Mouse (Mus musculus) cortical plate, adult 2 months (tissue): ENCODE results near the gene Foxp4. TPM values are rescaled to one million over a fixed set of nuclear protein-coding genes. Genes with fewer than 3 reads are reported as not detected.

Experiments used
- H3K27ac ChIP-seq: fragments of 200-500 bp; 2 replicates; pipeline ENCODE4 v1.5.1; 2012; ENCODE audit warnings: low read length, control low read depth, inconsistent platforms; ENCODE audit not compliant: insufficient read depth
- H3K4me1 ChIP-seq: fragments of 200-500 bp; 2 replicates; pipeline ENCODE4 v1.6.1; 2011; ENCODE audit warnings: low read length; ENCODE audit not compliant: control insufficient read depth, insufficient read depth
- H3K4me3 ChIP-seq: fragments of 200-500 bp; 2 replicates; pipeline ENCODE4 v1.5.1; 2011; ENCODE audit warnings: mild to moderate bottlenecking, low read length, control low read depth; ENCODE audit not compliant: insufficient read depth
- CTCF ChIP-seq: fragments of 200-500 bp; IDR thresholded peaks from 2 replicates; pipeline ENCODE4 v1.5.1; 2011; ENCODE audit warnings: mild to moderate bottlenecking, control low read depth, low read length; ENCODE audit not compliant: insufficient read depth; ENCODE audit errors: extremely low read depth
- POLR2A ChIP-seq: fragments of 200-500 bp; IDR thresholded peaks from 2 replicates; pipeline ENCODE4 v1.6.1; 2011; ENCODE audit warnings: mild to moderate bottlenecking, low read length, control low read depth; ENCODE audit not compliant: insufficient read depth; ENCODE audit errors: extremely low read depth
- polyA plus RNA-seq: library from polyadenylated mRNA; depleted of rRNA; stranded (reverse); fragments of >200 nt; gene quantifications from 2 replicates; pipeline ENCODE4 v1.2.3, GENCODE M21; 2012

Gene Foxp4
- polyA plus RNA-seq, 1 experiment: 48.1 TPM

GRCm38 (mm10) chr17:47899156-47899555, 25.3 kb downstream of the Foxp4 start:
- TF ChIP-seq POLR2A (no peak), CTCF (no peak)

DNA sequence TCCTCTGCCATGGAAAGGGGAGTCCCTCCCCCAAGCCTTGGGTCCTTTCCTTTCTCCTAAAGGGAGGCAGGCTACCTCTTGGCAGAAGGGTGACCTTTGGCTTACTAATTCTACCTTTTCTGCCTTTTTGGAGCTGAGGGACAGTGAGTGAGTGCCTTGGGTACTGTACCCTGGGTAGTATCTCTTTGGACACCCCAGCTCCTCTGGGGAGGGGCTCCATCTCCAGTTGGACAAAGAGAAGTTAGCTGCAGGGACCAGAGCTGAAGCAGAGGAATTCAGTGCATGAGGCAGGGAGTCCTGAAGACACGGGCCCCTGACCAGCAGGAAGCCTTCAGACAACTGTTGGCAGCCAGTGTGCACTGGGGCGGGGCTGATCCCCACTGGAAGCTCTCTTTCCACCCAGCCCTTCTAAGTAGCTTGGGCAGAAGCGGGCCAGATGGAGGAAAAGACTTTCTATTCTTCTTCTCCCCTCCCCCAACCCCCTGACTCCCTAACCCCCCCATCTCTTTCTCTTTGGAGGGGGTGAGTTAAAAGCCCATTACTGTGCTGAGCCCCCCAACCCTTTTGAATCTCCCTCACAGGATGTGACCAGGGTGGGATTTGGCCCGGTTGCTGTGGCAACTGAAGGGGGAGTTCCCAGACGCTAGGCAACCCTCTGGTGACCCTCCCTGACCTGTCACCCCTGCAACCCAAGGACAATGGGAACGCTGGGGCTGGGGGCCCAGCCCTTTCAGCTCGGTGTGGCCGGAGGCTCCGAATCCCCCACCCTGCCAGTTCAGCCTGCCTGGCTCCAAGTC, 26.3 kb downstream of the Foxp4 start:
- no peak overlapping the region for H3K4me3 ChIP-seq
- no peak overlapping the region for H3K27ac ChIP-seq
- no peaks in the 10 kb centered on the region for H3K4me1 ChIP-seq
- TF ChIP-seq POLR2A (no peak), CTCF (no peak)

More at GRCm38 (mm10) chr17:47899156-47899555, 25.3 kb downstream of the Foxp4 start:
- Histone ChIP-seq H3K4me1 (no peaks in the 10 kb centered on the region), H3K27ac (no peak overlapping the region), H3K4me3 (no peak overlapping the region)

DNA sequence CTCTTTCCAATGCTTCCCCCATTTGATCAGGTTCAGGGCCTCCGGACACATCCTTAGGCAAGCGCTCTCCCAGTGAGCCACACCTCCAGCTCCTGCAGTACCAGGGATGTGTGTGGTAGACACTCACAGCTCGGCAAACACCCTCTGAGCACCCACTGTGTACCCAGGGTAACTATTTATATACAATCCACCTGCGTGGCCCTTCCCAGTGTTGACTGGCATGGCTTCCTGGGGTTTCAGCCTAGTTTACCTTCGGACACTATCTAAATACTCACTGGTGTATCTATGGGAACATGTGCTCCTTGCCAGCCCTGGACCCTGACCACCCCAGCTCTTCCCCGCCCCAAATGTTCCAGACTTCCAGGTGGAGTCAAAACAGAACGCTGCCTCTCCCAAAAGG, 34.7 kb downstream of the Foxp4 start:
- TF ChIP-seq CTCF (no peak), POLR2A (no peak)
- no peak overlapping the region for H3K27ac ChIP-seq
- H3K4me3 ChIP-seq: no peak overlapping the region
- H3K4me1 ChIP-seq: no peaks in the 10 kb centered on the region

GRCm38 (mm10) chr17:47889267-47889666, 35.2 kb downstream of the Foxp4 start:
- Histone ChIP-seq H3K4me3 (no peak overlapping the region), H3K4me1 (no peaks in the 10 kb centered on the region), H3K27ac (no peak overlapping the region)
- TF ChIP-seq CTCF (no peak), POLR2A (no peak)

DNA sequence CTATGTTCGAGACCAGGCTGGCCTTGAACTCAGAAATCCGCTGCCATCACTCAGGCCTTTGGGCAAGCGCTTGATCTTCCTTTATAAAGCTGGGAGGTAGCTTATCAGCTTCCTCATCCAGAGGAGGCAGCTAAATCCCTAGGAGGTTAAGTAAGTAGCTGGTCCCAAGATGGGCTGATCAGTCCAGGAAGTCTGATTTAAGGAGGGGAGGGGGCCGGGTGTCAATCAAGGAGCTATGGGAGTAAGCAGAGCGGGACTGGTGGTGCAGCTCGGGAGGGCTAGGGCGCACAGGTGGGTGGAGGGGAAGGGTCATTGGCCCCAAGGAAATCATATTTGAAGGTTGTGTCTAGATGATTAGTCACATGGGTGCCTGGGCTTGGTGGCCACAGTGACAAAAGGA, 35.8 kb downstream of the Foxp4 start:
- Histone ChIP-seq H3K4me3 (no peak overlapping the region), H3K4me1 (no peaks in the 10 kb centered on the region), H3K27ac (no peak overlapping the region)
- TF ChIP-seq POLR2A (no peak), CTCF (no peak)

DNA sequence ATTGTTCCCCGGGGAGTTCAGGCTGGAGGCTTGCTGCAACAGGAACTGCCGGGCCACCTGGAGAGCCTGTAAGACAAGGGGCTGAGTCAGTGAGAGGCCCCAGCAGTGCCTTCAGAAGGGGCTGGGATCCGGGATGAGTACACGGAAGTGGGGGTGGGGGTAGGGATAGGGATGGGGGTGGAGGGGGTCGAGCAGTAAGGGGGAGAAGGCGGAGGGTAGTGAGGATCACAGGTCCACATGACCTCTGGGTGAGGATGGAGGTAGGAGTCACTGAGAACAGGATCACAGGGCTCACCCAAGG, 36.3 kb downstream of the Foxp4 start:
- no peak overlapping the region for H3K27ac ChIP-seq
- H3K4me1 ChIP-seq: no peaks in the 10 kb centered on the region
- H3K4me3 ChIP-seq: no peak overlapping the region
- no peak for TF ChIP-seq CTCF

GRCm38 (mm10) chr17:47887381-47888154, 36.9 kb downstream of the Foxp4 start:
- no peak for TF ChIP-seq POLR2A
- TF ChIP-seq CTCF: no peak
- H3K27ac ChIP-seq: no peak overlapping the region
- H3K4me3 ChIP-seq: no peak overlapping the region
- no peaks in the 10 kb centered on the region for H3K4me1 ChIP-seq

DNA sequence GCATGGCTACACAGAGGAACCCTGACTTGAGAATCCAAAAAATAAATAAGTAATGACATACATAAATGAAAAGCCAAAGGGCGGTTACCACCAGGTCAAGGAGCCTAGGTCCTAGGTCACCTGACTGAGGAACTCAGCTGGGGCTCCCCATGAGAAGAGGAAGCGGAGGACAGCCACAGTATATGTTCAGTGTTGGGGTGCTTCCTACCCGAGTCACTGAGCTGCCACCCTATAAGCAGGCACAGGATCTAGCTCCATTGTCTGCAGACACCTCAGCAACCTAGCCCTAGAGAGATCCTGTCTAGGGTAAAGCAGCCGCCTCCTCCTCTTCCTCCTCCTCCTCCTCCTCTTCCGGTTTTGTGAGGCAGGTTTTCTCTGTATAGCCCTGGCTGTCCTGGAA, 41.3 kb downstream of the Foxp4 start:
- H3K27ac ChIP-seq: no peak overlapping the region
- no peaks in the 10 kb centered on the region for H3K4me1 ChIP-seq
- H3K4me3 ChIP-seq: no peak overlapping the region
- no peak for TF ChIP-seq POLR2A
- TF ChIP-seq CTCF: no peak

- no peak for TF ChIP-seq CTCF
- no peak for TF ChIP-seq POLR2A
- H3K4me3 ChIP-seq: no peak overlapping the region
- H3K27ac ChIP-seq: no peak overlapping the region
- no peaks in the 10 kb centered on the region for H3K4me1 ChIP-seq
These were observed 43.1 kb downstream of the Foxp4 start for GRCm38 (mm10) chr17:47881330-47881729.

DNA sequence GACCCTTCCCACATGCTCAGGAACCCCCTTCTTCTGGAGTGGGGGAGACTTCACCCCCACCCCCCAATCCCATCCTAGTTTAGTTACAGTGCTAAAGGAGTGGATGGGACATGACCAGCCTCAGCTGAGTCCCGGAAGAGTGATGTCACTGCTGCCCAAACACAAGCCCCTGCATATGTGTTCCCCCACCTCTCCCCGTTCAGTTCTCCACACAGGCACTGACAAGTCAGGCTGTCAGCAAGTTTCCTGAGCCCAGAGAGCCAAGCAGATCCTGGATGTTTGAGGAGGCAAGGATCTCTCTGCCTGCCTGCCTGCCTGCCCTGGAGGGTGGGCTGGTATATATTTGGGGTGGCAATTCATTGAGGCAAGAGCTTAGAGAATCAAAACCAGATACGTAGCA, 45.2 kb downstream of the Foxp4 start:
- Histone ChIP-seq H3K4me1 (no peaks in the 10 kb centered on the region), H3K27ac (0 out of 2 replicates have a peak overlapping the region, but pooled peaks have one; percentile 13), H3K4me3 (peak overlapping the region; percentile 49)
- TF ChIP-seq CTCF: no peak
- no peak for TF ChIP-seq POLR2A
